Mouse (Mus musculus) forebrain, postnatal 0 days (tissue): ENCODE results near the gene Wfdc1. TPM values are rescaled to one million over a fixed set of nuclear protein-coding genes. Genes with fewer than 3 reads are reported as not detected.
A peak's percentile ranks its signal among the peaks of the same experiment; 100 is the strongest.

Experiments used
- ATAC-seq: fragments of 200-750 bp; cut with Nextera tagmentation; 2 replicates; pipeline ENCODE4 v1.8.0; 2017; ENCODE audit warnings: mild to moderate bottlenecking, moderate library complexity
- DNase-seq: peaks from one replicate; pipeline ENCODE4 v3.0.0-alpha.2; 2015
- H3K27ac ChIP-seq: fragments of 300-500 bp; sonication (generic); 2 replicates; pipeline ENCODE4 v1.5.1; 2014; ENCODE audit warnings: low read depth, mild to moderate bottlenecking, antibody characterized with exemption, low read length, moderate library complexity, mixed read lengths
- H3K27me3 ChIP-seq: fragments of 300-500 bp; sonication (generic); 2 replicates; pipeline ENCODE4 v1.6.1; 2014; ENCODE audit warnings: mild to moderate bottlenecking, low read length, mixed read lengths; ENCODE audit not compliant: insufficient read depth
- H3K36me3 ChIP-seq: fragments of 300-500 bp; sonication (generic); 2 replicates; pipeline ENCODE4 v1.6.1; 2014; ENCODE audit warnings: mild to moderate bottlenecking, moderate library complexity; ENCODE audit not compliant: insufficient read depth
- H3K4me1 ChIP-seq: fragments of 300-500 bp; sonication (generic); 2 replicates; pipeline ENCODE4 v1.6.1; 2014; ENCODE audit warnings: antibody characterized with exemption; ENCODE audit not compliant: insufficient read depth
- H3K4me2 ChIP-seq: fragments of 300-500 bp; sonication (generic); 2 replicates; pipeline ENCODE4 v1.6.1; 2014; ENCODE audit warnings: low read depth, mild to moderate bottlenecking, moderate library complexity
- H3K4me3 ChIP-seq: fragments of 300-500 bp; sonication (generic); 2 replicates; pipeline ENCODE4 v1.5.1; 2014; ENCODE audit warnings: low read depth, low read length, mixed read lengths
- H3K9ac ChIP-seq: fragments of 300-500 bp; sonication (generic); 2 replicates; pipeline ENCODE4 v1.6.1; 2014; ENCODE audit warnings: mild to moderate bottlenecking
- H3K9me3 ChIP-seq: fragments of 300-500 bp; sonication (generic); 2 replicates; pipeline ENCODE4 v1.6.1; 2016; ENCODE audit warnings: low read length
- CTCF ChIP-seq: sonication (generic); IDR thresholded peaks from 2 replicates; pipeline ENCODE4 v1.5.1; 2016; ENCODE audit warnings: antibody characterized with exemption, control low read depth, low read depth
- WGBS: fragments of 180-500 bp; shearing (Covaris S2); extraction: QIAGEN DNeasy Blood & Tissue Kit; methylation state at CpG from one replicate; pipeline ENCODE4 v1.1.7; 2014; 5-methylcytosine and 5-hydroxymethylcytosine counted together
- polyA plus RNA-seq: library from polyadenylated mRNA; unstranded; fragments of >200 nt; fragmentation: Nextera tagmentation; extraction: Ambion mirVana; gene quantifications from 2 replicates; pipeline ENCODE4 v1.2.1, GENCODE M21; 2015
- total RNA-seq: library from RNA; depleted of rRNA; stranded (reverse); fragments of >200 nt; gene quantifications from 2 replicates; pipeline ENCODE4 v1.2.3, GENCODE M21; 2014

Wfdc1 gene
- total and polyA plus RNA-seq, 2 experiments from 2014 or later = 8.6 to 9.0 TPM

GRCm38 (mm10) chr8:119690602-119691001 lies 24.4 kb downstream of the Wfdc1 start:
- H3K36me3 ChIP-seq = no peaks in the 10 kb centered on the region
- DNase-seq (no peak), ATAC-seq (no peak)
- H3K9me3 ChIP-seq = no peaks in the 10 kb centered on the region
- H3K27me3 ChIP-seq = no peaks in the 10 kb centered on the region
- TF ChIP-seq CTCF = no peak
- H3K9ac ChIP-seq = no peak overlapping the region
- no peak overlapping the region for H3K27ac ChIP-seq
- no peaks in the 10 kb centered on the region for H3K4me1 ChIP-seq
- 72% methylated on average over 6 of the region's 6 CpGs for WGBS
- H3K4me2 ChIP-seq = no peak overlapping the region
- no peak overlapping the region for H3K4me3 ChIP-seq

GRCm38 (mm10) chr8:119691989-119692388 lies 25.8 kb downstream of the Wfdc1 start:
- DNase-seq = no peak

DNA sequence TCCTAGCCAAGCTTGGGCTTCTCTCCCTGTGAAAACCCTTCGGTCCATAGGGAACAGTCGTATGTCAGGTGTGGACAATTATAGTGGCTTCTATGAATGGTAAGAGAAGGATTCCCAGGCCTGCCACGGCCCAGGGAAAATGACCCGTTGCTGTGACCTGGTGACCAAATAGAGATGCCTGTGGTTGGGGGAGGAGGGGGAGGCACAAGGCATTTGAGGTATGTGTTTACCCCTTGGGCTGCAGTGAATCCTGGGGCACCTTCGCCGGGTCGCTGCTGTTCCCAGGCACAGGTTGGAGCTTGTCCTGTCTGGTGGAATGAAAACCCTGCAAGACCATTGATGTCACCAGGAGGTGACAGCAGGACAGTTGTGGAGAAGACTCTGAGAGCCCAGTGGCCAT lies 28.5 kb downstream of the Wfdc1 start:
- Histone ChIP-seq H3K36me3 (no peaks in the 10 kb centered on the region), H3K4me2 (no peak overlapping the region), H3K9me3 (no peaks in the 10 kb centered on the region), H3K9ac (no peak overlapping the region), H3K27ac (no peak overlapping the region), H3K27me3 (peaks cover 6% of the 10 kb centered on the region), H3K4me1 (no peaks in the 10 kb centered on the region), H3K4me3 (no peak overlapping the region)
- DNase-seq = no peak
- no peak for ATAC-seq
- no peak for TF ChIP-seq CTCF
- 81% methylated on average over 7 of the region's 7 CpGs for WGBS

More at GRCm38 (mm10) chr8:119691989-119692388, 25.8 kb downstream of the Wfdc1 start:
- no peak for ATAC-seq
- H3K4me1 ChIP-seq = no peaks in the 10 kb centered on the region
- no peaks in the 10 kb centered on the region for H3K36me3 ChIP-seq
- H3K4me2 ChIP-seq = no peak overlapping the region
- no peak overlapping the region for H3K9ac ChIP-seq
- H3K27me3 ChIP-seq = no peaks in the 10 kb centered on the region
- no peaks in the 10 kb centered on the region for H3K9me3 ChIP-seq
- H3K27ac ChIP-seq = no peak overlapping the region
- TF ChIP-seq CTCF = no peak
- WGBS = 86% methylated on average over 4 of the region's 4 CpGs
- H3K4me3 ChIP-seq = no peak overlapping the region

GRCm38 (mm10) chr8:119697163-119697562 lies 31.0 kb downstream of the Wfdc1 start:
- Histone ChIP-seq H3K9ac (no peak overlapping the region), H3K36me3 (no peaks in the 10 kb centered on the region), H3K4me3 (no peak overlapping the region), H3K27ac (no peak overlapping the region), H3K4me2 (no peak overlapping the region), H3K4me1 (no peaks in the 10 kb centered on the region), H3K9me3 (no peaks in the 10 kb centered on the region), H3K27me3 (peaks cover 31% of the 10 kb centered on the region)
- ATAC-seq = no peak
- 81% methylated on average over 2 of the region's 2 CpGs for WGBS
- no peak for DNase-seq
- no peak for TF ChIP-seq CTCF

GRCm38 (mm10) chr8:119698960-119699359 lies 32.8 kb downstream of the Wfdc1 start:
- Histone ChIP-seq H3K27me3 (peaks cover 31% of the 10 kb centered on the region), H3K27ac (no peak overlapping the region), H3K4me2 (no peak overlapping the region), H3K9me3 (no peaks in the 10 kb centered on the region), H3K4me1 (no peaks in the 10 kb centered on the region), H3K36me3 (no peaks in the 10 kb centered on the region), H3K9ac (no peak overlapping the region), H3K4me3 (no peak overlapping the region)
- no peak for ATAC-seq
- peak; percentile 60 for TF ChIP-seq CTCF
- 2% methylated on average over 12 of the region's 12 CpGs for WGBS
- no peak for DNase-seq

DNA sequence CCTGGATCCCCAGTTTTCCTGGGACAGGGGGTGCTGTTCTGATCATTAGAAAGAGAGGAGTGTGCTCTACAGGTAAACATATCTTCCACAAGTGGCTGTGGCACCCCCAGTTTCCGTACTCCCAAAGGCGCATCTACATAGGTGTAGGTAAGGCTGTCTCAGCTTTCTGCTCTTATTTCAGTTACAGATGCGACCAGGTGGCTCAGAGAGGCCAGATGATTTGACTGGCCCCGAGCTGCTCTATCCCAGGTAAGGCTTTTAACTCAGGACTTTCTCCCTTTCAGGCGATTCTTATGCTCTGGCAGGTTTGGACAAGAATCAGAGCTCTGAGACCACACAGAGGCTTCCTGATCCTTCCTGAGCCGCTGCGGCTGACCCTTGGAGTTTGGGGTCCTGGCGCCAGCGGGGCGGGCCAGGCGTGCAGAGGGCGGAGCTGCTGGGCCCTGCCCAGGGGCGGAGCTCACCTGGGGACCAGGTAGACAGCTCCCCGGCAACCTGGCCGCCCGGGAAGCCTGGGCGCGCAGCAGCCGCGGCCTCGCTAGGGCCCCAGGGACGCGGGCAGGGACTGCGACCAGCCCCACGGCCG lies 33.5 kb downstream of the Wfdc1 start, which contains the start of gene Atp2c2:
Gene Atp2c2, plus strand, starts transcription at position 461 of the 586 bp plus-strand sequence.
- Histone ChIP-seq H3K4me1 (no peaks in the 10 kb centered on the region), H3K4me2 (no peak within 1 kb of the TSS), H3K9me3 (no peaks in the 10 kb centered on the region), H3K9ac (no peak within 1 kb of the TSS), H3K27ac (no peak within 1 kb of the TSS), H3K27me3 (peaks cover 31% of the 10 kb centered on the region), H3K4me3 (no peak within 1 kb of the TSS), H3K36me3 (no peaks in the 10 kb centered on the region)
- no peak for ATAC-seq
- 3% methylated on average over 26 of the region's 26 CpGs for WGBS
- no peak for TF ChIP-seq CTCF
- no peak for DNase-seq

GRCm38 (mm10) chr8:119702965-119703364 lies 36.8 kb downstream of the Wfdc1 start:
- DNase-seq = no peak
- TF ChIP-seq CTCF = no peak
- Histone ChIP-seq H3K4me2 (no peak overlapping the region), H3K4me3 (no peak overlapping the region), H3K9me3 (no peaks in the 10 kb centered on the region), H3K4me1 (no peaks in the 10 kb centered on the region), H3K27ac (no peak overlapping the region), H3K27me3 (peaks cover 31% of the 10 kb centered on the region), H3K36me3 (no peaks in the 10 kb centered on the region), H3K9ac (no peak overlapping the region)
- WGBS = 54% methylated on average over 7 of the region's 7 CpGs
- ATAC-seq = no peak

GRCm38 (mm10) chr8:119707146-119707545 lies 41.0 kb downstream of the Wfdc1 start:
- no peaks in the 10 kb centered on the region for H3K4me1 ChIP-seq
- peaks cover under 1% of the 10 kb centered on the region; the same call in 1 of the 2 replicates for H3K27me3 ChIP-seq
- no peak overlapping the region for H3K4me3 ChIP-seq
- H3K9me3 ChIP-seq = no peaks in the 10 kb centered on the region
- no peak overlapping the region for H3K27ac ChIP-seq
- no peak for TF ChIP-seq CTCF
- ATAC-seq = no peak
- H3K9ac ChIP-seq = no peak overlapping the region
- 89% methylated on average over 9 of the region's 9 CpGs for WGBS
- no peak for DNase-seq
- H3K4me2 ChIP-seq = no peak overlapping the region
- no peaks in the 10 kb centered on the region for H3K36me3 ChIP-seq
